Mouse (Mus musculus) brain, embryonic 14.5 days (tissue): ENCODE results near the gene Rimkla.

Source experiments
- CTCF ChIP-seq: fragments of 200-500 bp; IDR thresholded peaks from 2 replicates; pipeline ENCODE4 v1.5.1; 2012; ENCODE audit warnings: inconsistent platforms, mild to moderate bottlenecking, moderate library complexity, borderline replicate concordance; ENCODE audit not compliant: insufficient read depth, insufficient read length; ENCODE audit errors: extremely low read depth
- POLR2A ChIP-seq: fragments of 200-500 bp; IDR thresholded peaks from 2 replicates; pipeline ENCODE4 v1.6.1; 2012; ENCODE audit warnings: mild to moderate bottlenecking, inconsistent platforms, borderline replicate concordance; ENCODE audit not compliant: poor library complexity, insufficient read depth, insufficient read length, severe bottlenecking; ENCODE audit errors: extremely low read depth

DNA sequence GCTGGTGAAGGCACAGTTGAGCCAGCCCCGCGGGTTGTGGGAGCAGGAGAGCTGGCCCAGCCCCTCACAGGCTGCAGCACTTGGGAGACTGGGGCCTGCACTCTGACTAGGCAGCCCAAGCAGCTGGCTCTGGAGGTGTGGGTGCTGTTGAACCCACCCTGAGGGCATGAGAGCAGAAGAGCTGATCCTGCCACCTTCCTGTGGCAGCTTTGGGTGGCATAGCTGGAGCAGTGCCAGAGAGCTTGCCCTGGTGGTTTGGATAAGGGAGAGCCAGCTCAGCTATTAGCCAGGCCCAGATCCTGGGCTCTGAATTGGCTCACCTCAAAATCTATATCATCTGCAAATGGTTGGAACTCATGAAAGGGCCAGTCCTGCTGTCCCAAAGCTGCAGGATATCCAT, 64.7 kb downstream of the Rimkla start:
- no peak for TF ChIP-seq CTCF
- TF ChIP-seq POLR2A, result no peak
